Mouse (Mus musculus): ENCODE measurements around the gene Prpf38b.

DNA sequence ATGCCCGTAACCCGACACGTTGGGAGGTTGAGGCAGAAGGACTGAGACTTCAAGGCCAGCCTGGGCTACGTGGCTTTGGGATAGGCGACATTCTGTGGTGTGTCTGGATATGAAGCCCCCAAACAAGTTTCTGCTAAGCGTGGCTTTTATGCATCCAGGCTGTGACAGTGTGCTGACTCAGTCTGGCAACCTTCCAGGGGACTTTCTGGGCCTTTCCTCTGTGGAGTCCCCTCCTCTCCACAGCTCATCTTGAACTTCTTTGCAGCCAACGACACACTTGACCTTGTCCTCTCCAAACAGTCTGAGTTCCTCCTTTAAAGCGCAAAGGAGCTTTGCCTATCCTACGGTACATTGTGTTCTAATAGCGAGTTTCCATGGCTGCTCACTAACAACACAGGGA, 55.7 kb downstream of the Prpf38b start:
- no peak for TF ChIP-seq MAX (IDR thresholded peaks at IDR 0.05; ENCODE audit: low read depth)
- no peak for TF ChIP-seq POLR2A (IDR thresholded peaks at IDR 0.05; ENCODE audit: insufficient read length, low read depth)
- no peak for TF ChIP-seq E2F4 (IDR thresholded peaks at IDR 0.05; ENCODE audit: insufficient read depth)
- no peak for TF ChIP-seq MYOG (IDR thresholded peaks at IDR 0.05; ENCODE audit: control insufficient read depth in 1 of 3, insufficient read depth in 1 of 3, insufficient read length in 2 of 3, low read depth in 2 of 3)

Measured in myocyte (in vitro differentiated cells).